In the genomic region with DNA sequence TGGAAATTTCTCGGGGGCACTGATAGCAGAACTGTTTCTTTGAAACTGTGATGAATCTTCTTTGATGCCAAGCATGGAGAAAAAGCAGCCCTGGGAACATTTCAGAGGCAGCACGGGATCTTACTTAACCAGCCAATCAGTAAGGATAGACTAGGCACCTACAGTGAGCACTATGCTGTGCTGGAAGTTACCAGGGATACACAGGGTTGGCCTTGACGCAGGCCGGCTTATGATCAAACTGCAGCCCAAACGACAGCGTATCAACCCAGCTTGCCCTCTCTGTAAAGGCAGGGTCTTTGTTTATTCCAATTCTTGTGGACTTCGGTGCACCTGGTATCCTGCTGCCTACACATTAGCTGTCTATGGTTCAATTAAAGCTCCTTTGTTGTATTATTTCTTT, we compare ENCODE assay signal across 25 mouse cellular contexts.
A peak's percentile ranks its signal among the peaks of the same experiment; 100 is the strongest.
DNase-seq lines count a peak whose midpoint lies in the region; ATAC-seq lines count a peak whose summit lies in the region.
"Had no signal": no experiment of that assay in that cellular context is flagged by ENCODE, and none has a peak within 500 bp of the region (broad histone marks: within the 10 kb centered on the region; RNA-seq: fewer than 3 reads in every experiment).

No protein-coding gene starts in this region.

- no peaks in the 10 kb centered on the region for H3K27me3 ChIP-seq in neural tube, embryonic 14.5 days (ENCODE audit: control insufficient read depth, insufficient read depth, low read length)
- H3K27me3 ChIP-seq in forebrain, embryonic 16.5 days (replicated peaks; ENCODE audit: control insufficient read depth, insufficient read depth, low read length) = no peaks in the 10 kb centered on the region
- H3K27me3 ChIP-seq in midbrain, embryonic 16.5 days (ENCODE audit: control insufficient read depth, insufficient read depth, low read depth, low read length) = no peaks in the 10 kb centered on the region
- H3K27me3 ChIP-seq: embryonic facial prominence, embryonic 13.5 days; hindbrain, embryonic 15.5 days; kidney, embryonic 15.5 days; limb, embryonic 13.5 days; liver, embryonic 12.5 days; neural tube, embryonic 12.5 days had no signal

- ATAC-seq in neural tube, embryonic 14.5 days (ENCODE audit: low read depth) = 0 out of 2 replicates have a peak, but pooled peaks have one; percentile 31
- ATAC-seq in forebrain, embryonic 16.5 days = 0 out of 2 replicates have a peak, but pooled peaks have one; percentile 29
- ATAC-seq in midbrain, embryonic 16.5 days = peak; percentile 78
- ATAC-seq: intestine, embryonic 16.5 days; liver, embryonic 12.5 days had no signal

- intact Hi-C loops in heart, postnatal 36 days (cut with DNase I) = no loop called here

- 34% methylated on average over 7 of the region's 7 CpGs for WGBS in neural tube, embryonic 14.5 days
- 25% methylated on average over 7 of the region's 7 CpGs for WGBS in forebrain, embryonic 16.5 days
- WGBS in midbrain, embryonic 16.5 days = 34% methylated on average over 7 of the region's 7 CpGs

- H3K36me3 ChIP-seq in neural tube, embryonic 14.5 days (ENCODE audit: control insufficient read depth, insufficient read depth, low read length) = no peaks in the 10 kb centered on the region
- no peaks in the 10 kb centered on the region for H3K36me3 ChIP-seq in forebrain, embryonic 16.5 days (ENCODE audit: control insufficient read depth, insufficient read depth)
- H3K36me3 ChIP-seq in midbrain, embryonic 16.5 days (ENCODE audit: control insufficient read depth, insufficient read depth, low read length) = no peaks in the 10 kb centered on the region
- H3K36me3 ChIP-seq: embryonic facial prominence, embryonic 13.5 days; hindbrain, embryonic 15.5 days; kidney, embryonic 15.5 days; limb, embryonic 13.5 days; liver, embryonic 12.5 days; neural tube, embryonic 12.5 days had no signal

- H3K4me2 ChIP-seq in neural tube, embryonic 14.5 days (ENCODE audit: low read depth, low read length) = no peak overlapping the region
- H3K4me2 ChIP-seq in forebrain, embryonic 16.5 days (ENCODE audit: low read length) = no peak overlapping the region
- no peak overlapping the region for H3K4me2 ChIP-seq in midbrain, embryonic 16.5 days (ENCODE audit: low read length)
- H3K4me2 ChIP-seq: embryonic facial prominence, embryonic 13.5 days; heart, embryonic 11.5 days; hindbrain, embryonic 15.5 days; kidney, embryonic 15.5 days; limb, embryonic 13.5 days had no signal

- no peak overlapping the region for H3K27ac ChIP-seq in neural tube, embryonic 14.5 days (ENCODE audit: low read depth, low read length)
- H3K27ac ChIP-seq in forebrain, embryonic 16.5 days (ENCODE audit: low read length) = peak overlapping the region; percentile 28
- 0 out of 2 replicates have a peak overlapping the region, but pooled peaks have one; percentile 28 for H3K27ac ChIP-seq in midbrain, embryonic 16.5 days (ENCODE audit: low read length)
- H3K27ac ChIP-seq: embryonic facial prominence, embryonic 13.5 days; kidney, embryonic 15.5 days; limb, embryonic 13.5 days; liver, embryonic 12.5 days; neural tube, embryonic 12.5 days had no signal

- DNase-seq in heart, adult 11 months = peak; percentile 48
- no peak for DNase-seq in heart, postnatal 36 days
- no peak for DNase-seq in neural tube, embryonic 10.5 days (ENCODE audit: extremely low spot score, low spot score)
- no peak for DNase-seq in yolk sac, embryonic 10.5 days (ENCODE audit: low spot score)
- DNase-seq in adrenal gland, postnatal 25 days = no peak
- DNase-seq: cerebellum, adult 18-20 months; cerebellum, postnatal 14 days; embryo, embryonic 11 days; gastrocnemius, postnatal 10 days; kidney, postnatal 36 days; layer of hippocampus, postnatal 36 days; lung, adult 18-20 months; lung, postnatal 14 days had no signal

- H3K9me3 ChIP-seq in neural tube, embryonic 14.5 days (ENCODE audit: control insufficient read depth, low read length) = no peaks in the 10 kb centered on the region
- H3K9me3 ChIP-seq in forebrain, embryonic 16.5 days (ENCODE audit: control insufficient read depth, low read length) = no peaks in the 10 kb centered on the region
- no peaks in the 10 kb centered on the region for H3K9me3 ChIP-seq in midbrain, embryonic 16.5 days (replicated peaks; ENCODE audit: control insufficient read depth, low read length, poor library complexity, severe bottlenecking)
- H3K9me3 ChIP-seq: embryonic facial prominence, embryonic 13.5 days; hindbrain, embryonic 15.5 days; kidney, embryonic 15.5 days; limb, embryonic 13.5 days; liver, embryonic 12.5 days; neural tube, embryonic 12.5 days had no signal

- H3K4me1 ChIP-seq in neural tube, embryonic 14.5 days (ENCODE audit: control insufficient read depth, insufficient read depth, low read length) = no peaks in the 10 kb centered on the region
- peaks cover 8% of the 10 kb centered on the region for H3K4me1 ChIP-seq in forebrain, embryonic 16.5 days (replicated peaks; ENCODE audit: control insufficient read depth, insufficient read depth, low read length)
- peaks cover 8% of the 10 kb centered on the region for H3K4me1 ChIP-seq in midbrain, embryonic 16.5 days (ENCODE audit: control insufficient read depth, insufficient read depth, low read length)
- H3K4me1 ChIP-seq: embryonic facial prominence, embryonic 13.5 days; limb, embryonic 13.5 days; liver, embryonic 12.5 days had no signal

- no peak overlapping the region for H3K9ac ChIP-seq in neural tube, embryonic 14.5 days (replicated peaks; ENCODE audit: low read depth, low read length)
- H3K9ac ChIP-seq in forebrain, embryonic 16.5 days (replicated peaks; ENCODE audit: low read depth, low read length) = no peak overlapping the region
- no peak overlapping the region for H3K9ac ChIP-seq in midbrain, embryonic 16.5 days (ENCODE audit: low read depth, low read length)
- H3K9ac ChIP-seq: embryonic facial prominence, embryonic 13.5 days; hindbrain, embryonic 15.5 days; kidney, embryonic 15.5 days; limb, embryonic 13.5 days; liver, embryonic 12.5 days; neural tube, embryonic 12.5 days had no signal

- H3K4me3 ChIP-seq in neural tube, embryonic 14.5 days (ENCODE audit: low read depth, low read length) = no peak overlapping the region
- H3K4me3 ChIP-seq in forebrain, embryonic 16.5 days (replicated peaks; ENCODE audit: low read length) = no peak overlapping the region
- H3K4me3 ChIP-seq in midbrain, embryonic 16.5 days (ENCODE audit: low read depth, low read length) = no peak overlapping the region
- H3K4me3 ChIP-seq: embryonic facial prominence, embryonic 13.5 days; erythroblast, embryonic 14.5 days; hindbrain, embryonic 15.5 days; kidney, embryonic 15.5 days; limb, embryonic 13.5 days; liver, embryonic 12.5 days; neural tube, embryonic 12.5 days had no signal
